8 mouse cellular contexts compared by ENCODE assay signal in the genomic region with DNA sequence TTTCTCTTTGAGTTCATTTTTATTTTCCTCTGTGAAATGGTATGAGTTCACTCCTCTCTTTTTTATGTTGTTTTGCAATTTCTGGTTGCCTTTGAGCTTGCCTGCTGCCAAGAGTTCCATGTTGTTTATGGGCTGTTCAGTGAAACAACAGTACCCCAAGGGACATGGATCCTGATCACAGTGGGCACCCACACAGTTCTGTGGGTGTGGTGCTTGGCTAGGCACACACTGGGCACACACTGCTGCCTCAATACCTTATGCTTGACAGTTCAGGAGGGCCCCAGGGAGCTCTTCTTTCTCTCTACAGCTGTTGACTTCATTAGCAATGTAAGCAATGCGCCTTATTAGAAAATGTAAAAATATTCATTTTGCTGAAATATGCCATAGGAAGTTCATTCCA.
"Had no signal": no experiment of that assay in that cellular context is flagged by ENCODE, and none has a peak within 500 bp of the region (broad histone marks: within the 10 kb centered on the region; RNA-seq: fewer than 3 reads in every experiment).

No protein-coding gene starts in this region.

- DNase-seq: kidney, adult 18-20 months; kidney, postnatal 10 days; kidney, postnatal 4 days; liver; liver, postnatal 0 days; spleen, adult 18-20 months; thymus, adult 2 months; thymus, postnatal 25 days had no signal
